Mouse (Mus musculus) megakaryocyte, embryonic 14.5 days (primary cell): Measurements from ENCODE around the gene Creb5.

Experiments
- FLI1 ChIP-seq: IDR thresholded peaks from 2 replicates; pipeline ENCODE4 v1.6.1; 2012; ENCODE audit warnings: low read length, inconsistent platforms, mixed read lengths
- GATA1 ChIP-seq: IDR thresholded peaks from 3 replicates; pipeline ENCODE4 v1.6.1; 2012; ENCODE audit warnings: mixed read lengths, low read length, inconsistent platforms, borderline replicate concordance

- TF ChIP-seq GATA1 (no peak), FLI1 (no peak)
Measured at GRCm38 (mm10) chr6:53666503-53666902, 379.4 kb downstream of the Creb5 start.
